Mouse (Mus musculus): ENCODE measurements around the gene Casz1. TPM values are rescaled to one million over a fixed set of nuclear protein-coding genes. Genes with fewer than 3 reads are reported as not detected.
A peak's percentile ranks its signal among the peaks of the same experiment; 100 is the strongest.

Casz1 gene
- polyA plus RNA-seq, 1 experiment from 2014 or later = 5.6 TPM

- ATAC-seq = no peak
- TF ChIP-seq CTCF (IDR thresholded peaks at IDR 0.05; ENCODE audit: low read depth) = no peak
These were observed 33.4 kb upstream of the Casz1 start for GRCm38 (mm10) chr4:148770582-148771408.

DNA sequence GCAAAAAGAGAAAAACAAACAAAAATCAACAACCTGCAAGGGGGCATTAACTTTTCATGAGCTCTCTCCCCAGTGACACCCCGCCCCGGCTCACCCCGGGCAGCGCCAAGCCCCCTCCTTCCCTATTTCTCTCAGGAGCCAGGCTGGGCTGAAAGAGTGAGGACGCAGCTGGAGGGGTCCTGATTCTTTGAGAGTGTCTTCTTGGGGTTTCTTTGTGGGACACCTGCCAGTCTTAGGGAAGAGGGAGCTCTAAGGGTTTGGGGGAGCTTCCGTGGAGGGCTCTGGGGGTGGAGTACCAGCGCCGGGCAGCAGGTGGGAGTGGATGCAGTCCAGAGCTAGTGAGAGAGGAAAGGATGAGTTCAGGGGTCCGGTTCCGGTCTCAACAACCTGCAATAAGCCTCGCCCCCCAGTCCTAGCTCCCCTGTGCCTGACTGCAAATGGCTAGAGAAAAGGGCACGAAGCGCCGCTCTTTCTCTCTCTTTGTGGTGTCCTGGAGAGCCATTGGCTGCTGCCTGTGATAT is 32.8 kb upstream of the Casz1 start:
- H3K4me3 ChIP-seq (ENCODE audit: low read depth, low read length) = no peak overlapping the region
- no peak for ATAC-seq
- no peak overlapping the region for H3K27ac ChIP-seq (ENCODE audit: low read depth, low read length)
- H3K27me3 ChIP-seq (replicated peaks; ENCODE audit: control insufficient read depth, insufficient read depth, low read length) = peaks cover 44% of the 10 kb centered on the region
- WGBS = 17% methylated on average over 14 of the region's 14 CpGs
- H3K9ac ChIP-seq (ENCODE audit: low read depth, low read length) = no peak overlapping the region
- no peak overlapping the region for H3K4me2 ChIP-seq (replicated peaks; ENCODE audit: low read depth)
- no peaks in the 10 kb centered on the region for H3K4me1 ChIP-seq (replicated peaks; ENCODE audit: control insufficient read depth, insufficient read depth, low read length)
- peak; percentile 44 for TF ChIP-seq CTCF (IDR thresholded peaks at IDR 0.05; ENCODE audit: low read depth)
- H3K36me3 ChIP-seq (ENCODE audit: control insufficient read depth, insufficient read depth) = no peaks in the 10 kb centered on the region
- H3K9me3 ChIP-seq (ENCODE audit: control insufficient read depth) = no peaks in the 10 kb centered on the region

More at GRCm38 (mm10) chr4:148770582-148771408, 33.4 kb upstream of the Casz1 start:
- H3K4me3 ChIP-seq (ENCODE audit: low read depth, low read length) = no peak overlapping the region
- no peaks in the 10 kb centered on the region for H3K9me3 ChIP-seq (ENCODE audit: control insufficient read depth)
- H3K9ac ChIP-seq (ENCODE audit: low read depth, low read length) = no peak overlapping the region
- H3K27ac ChIP-seq (ENCODE audit: low read depth, low read length) = no peak overlapping the region
- no peaks in the 10 kb centered on the region for H3K4me1 ChIP-seq (replicated peaks; ENCODE audit: control insufficient read depth, insufficient read depth, low read length)
- WGBS = 26% methylated on average over 21 of the region's 21 CpGs
- H3K4me2 ChIP-seq (replicated peaks; ENCODE audit: low read depth) = no peak overlapping the region
- H3K36me3 ChIP-seq (ENCODE audit: control insufficient read depth, insufficient read depth) = no peaks in the 10 kb centered on the region
- peaks cover 39% of the 10 kb centered on the region for H3K27me3 ChIP-seq (replicated peaks; ENCODE audit: control insufficient read depth, insufficient read depth, low read length)

DNA sequence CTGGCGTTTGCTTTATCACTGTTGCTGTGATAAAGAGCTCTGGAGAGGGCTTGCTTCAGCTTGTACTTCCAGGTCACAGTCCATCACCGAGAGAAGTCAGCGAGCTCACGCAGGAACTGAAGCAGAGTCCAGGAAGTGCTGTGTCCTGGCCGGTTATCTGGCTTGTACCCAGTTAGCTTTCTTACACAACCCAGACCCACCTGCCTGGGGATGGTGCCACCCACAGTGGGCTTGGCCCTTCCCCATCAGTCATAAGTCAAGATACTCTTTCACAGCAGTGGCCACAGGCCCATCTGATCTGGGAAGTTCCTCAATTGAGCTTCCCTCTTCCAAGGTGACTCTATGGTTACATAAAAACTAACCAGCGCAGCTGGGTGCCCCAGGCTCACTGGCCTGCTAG is 31.6 kb upstream of the Casz1 start:
- ATAC-seq = peak; percentile 67
- no peak overlapping the region for H3K4me2 ChIP-seq (replicated peaks; ENCODE audit: low read depth)
- no peak overlapping the region for H3K27ac ChIP-seq (ENCODE audit: low read depth, low read length)

DNA sequence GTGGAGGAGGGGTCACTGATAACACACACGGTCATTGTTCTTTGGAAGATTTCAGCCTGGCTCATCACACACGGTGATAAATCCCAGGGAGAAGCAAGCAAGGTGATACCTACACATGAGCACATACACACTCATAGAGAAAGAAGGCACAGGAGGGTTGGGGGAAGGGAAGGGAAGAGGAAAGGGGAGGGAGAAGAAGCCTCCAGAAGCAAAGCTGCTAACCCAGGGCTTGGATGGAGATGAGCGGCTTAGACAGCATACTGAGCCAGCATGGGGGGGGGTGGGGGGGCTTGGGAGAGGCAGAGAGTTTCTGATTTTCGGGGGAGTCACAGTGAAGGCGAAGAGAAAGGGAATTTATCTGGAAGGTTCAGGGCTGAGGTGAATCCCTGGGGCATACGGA is 30.2 kb upstream of the Casz1 start:
- 82% methylated on average over 6 of the region's 6 CpGs for WGBS
- no peaks in the 10 kb centered on the region for H3K36me3 ChIP-seq (ENCODE audit: control insufficient read depth, insufficient read depth)

More for the DNA sequence above, 31.6 kb upstream of the Casz1 start:
- WGBS = 40% methylated on average over 6 of the region's 6 CpGs
- Histone ChIP-seq H3K4me3 (ENCODE audit: low read depth, low read length) (no peak overlapping the region), H3K36me3 (ENCODE audit: control insufficient read depth, insufficient read depth) (no peaks in the 10 kb centered on the region), H3K27me3 (replicated peaks; ENCODE audit: control insufficient read depth, insufficient read depth, low read length) (peaks cover 49% of the 10 kb centered on the region), H3K4me1 (replicated peaks; ENCODE audit: control insufficient read depth, insufficient read depth, low read length) (no peaks in the 10 kb centered on the region), H3K9ac (ENCODE audit: low read depth, low read length) (no peak overlapping the region), H3K9me3 (ENCODE audit: control insufficient read depth) (no peaks in the 10 kb centered on the region)
- TF ChIP-seq CTCF (IDR thresholded peaks at IDR 0.05; ENCODE audit: low read depth) = no peak

GRCm38 (mm10) chr4:148775476-148776269 is 28.6 kb upstream of the Casz1 start:
- no peaks in the 10 kb centered on the region for H3K4me1 ChIP-seq (replicated peaks; ENCODE audit: control insufficient read depth, insufficient read depth, low read length)
- H3K9me3 ChIP-seq (ENCODE audit: control insufficient read depth) = no peaks in the 10 kb centered on the region
- ATAC-seq = no peak
- H3K4me2 ChIP-seq (replicated peaks; ENCODE audit: low read depth) = no peak overlapping the region
- TF ChIP-seq CTCF (IDR thresholded peaks at IDR 0.05; ENCODE audit: low read depth) = no peak
- no peak overlapping the region for H3K9ac ChIP-seq (ENCODE audit: low read depth, low read length)
- WGBS = 66% methylated on average over 10 of the region's 10 CpGs
- H3K27me3 ChIP-seq (replicated peaks; ENCODE audit: control insufficient read depth, insufficient read depth, low read length) = peaks cover 56% of the 10 kb centered on the region
- H3K36me3 ChIP-seq (ENCODE audit: control insufficient read depth, insufficient read depth) = no peaks in the 10 kb centered on the region
- no peak overlapping the region for H3K4me3 ChIP-seq (ENCODE audit: low read depth, low read length)
- no peak overlapping the region for H3K27ac ChIP-seq (ENCODE audit: low read depth, low read length)

More for the DNA sequence above, 30.2 kb upstream of the Casz1 start:
- Histone ChIP-seq H3K9ac (ENCODE audit: low read depth, low read length) (no peak overlapping the region), H3K27ac (ENCODE audit: low read depth, low read length) (no peak overlapping the region), H3K4me2 (replicated peaks; ENCODE audit: low read depth) (no peak overlapping the region), H3K4me1 (replicated peaks; ENCODE audit: control insufficient read depth, insufficient read depth, low read length) (no peaks in the 10 kb centered on the region), H3K4me3 (ENCODE audit: low read depth, low read length) (no peak overlapping the region), H3K27me3 (replicated peaks; ENCODE audit: control insufficient read depth, insufficient read depth, low read length) (peaks cover 62% of the 10 kb centered on the region), H3K9me3 (ENCODE audit: control insufficient read depth) (no peaks in the 10 kb centered on the region)
- ATAC-seq = no peak
- TF ChIP-seq CTCF (IDR thresholded peaks at IDR 0.05; ENCODE audit: low read depth) = no peak

DNA sequence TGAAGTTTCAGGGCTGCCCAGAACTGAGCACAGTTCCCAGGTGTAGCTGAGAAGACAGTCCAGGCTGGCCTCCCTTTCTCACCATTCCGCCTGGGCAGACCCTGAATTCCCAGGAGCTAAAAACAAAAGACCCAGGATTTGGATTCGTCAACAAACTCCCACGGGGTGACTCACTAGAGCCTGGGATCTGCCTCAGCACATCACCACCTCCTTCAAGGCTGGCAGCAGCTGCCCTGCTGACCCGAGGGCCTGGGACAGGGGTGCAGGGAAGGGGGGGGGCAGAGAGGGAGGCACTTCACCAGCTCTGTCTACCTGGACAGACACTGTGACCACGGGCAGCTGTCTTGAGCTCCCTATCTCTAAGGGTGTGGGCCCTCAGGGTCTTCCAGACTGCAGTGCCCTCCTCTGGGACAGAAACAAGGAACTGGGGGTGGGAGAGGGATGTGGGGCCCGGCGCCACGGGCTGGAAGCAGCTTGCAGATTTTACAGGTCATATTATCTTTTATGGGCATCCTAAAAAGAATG is 24.1 kb upstream of the Casz1 start:
- H3K4me1 ChIP-seq (replicated peaks; ENCODE audit: control insufficient read depth, insufficient read depth, low read length) = no peaks in the 10 kb centered on the region
- H3K4me2 ChIP-seq (replicated peaks; ENCODE audit: low read depth) = no peak overlapping the region
- H3K27me3 ChIP-seq (replicated peaks; ENCODE audit: control insufficient read depth, insufficient read depth, low read length) = peaks cover 55% of the 10 kb centered on the region
- no peak for ATAC-seq
- no peaks in the 10 kb centered on the region for H3K36me3 ChIP-seq (ENCODE audit: control insufficient read depth, insufficient read depth)
- H3K9me3 ChIP-seq (ENCODE audit: control insufficient read depth) = no peaks in the 10 kb centered on the region
- H3K27ac ChIP-seq (ENCODE audit: low read depth, low read length) = no peak overlapping the region
- TF ChIP-seq CTCF (IDR thresholded peaks at IDR 0.05; ENCODE audit: low read depth) = no peak
- WGBS = 39% methylated on average over 8 of the region's 8 CpGs
- H3K9ac ChIP-seq (ENCODE audit: low read depth, low read length) = no peak overlapping the region
- H3K4me3 ChIP-seq (ENCODE audit: low read depth, low read length) = no peak overlapping the region

Data from intestine, postnatal 0 days (tissue).